Mouse (Mus musculus) gastrocnemius, adult 2 months (tissue): Measurements from ENCODE around the gene Fam193b. TPM values are rescaled to one million over a fixed set of nuclear protein-coding genes. Genes with fewer than 3 reads are reported as not detected.

Experiments
- DNase-seq: peaks from one replicate; pipeline ENCODE4 v3.0.0; 2022
- H3K27ac ChIP-seq: fragments of 200-600 bp; 2 replicates; pipeline ENCODE4 v1.8.1; 2022; ENCODE audit warnings: mild to moderate bottlenecking
- H3K4me3 ChIP-seq: fragments of 200-600 bp; 2 replicates; pipeline ENCODE4 v1.8.1; 2022; ENCODE audit warnings: mild to moderate bottlenecking, moderate library complexity
- CTCF ChIP-seq: fragments of 200-600 bp; IDR thresholded peaks from 2 replicates; pipeline ENCODE4 v1.8.1; 2022; ENCODE audit warnings: antibody characterized with exemption, mild to moderate bottlenecking, moderate library complexity
- intact Hi-C: fragments of 180-260 bp; cut with DNase I; formaldehyde crosslinking; loops from one replicate; pipeline ENCODE4 v1.15.1; 2025
- microRNA-seq: library from miRNA; unstranded; fragments of <30 nt; microRNA quantifications from one replicate; pipeline ENCODE4 v1.2.0, GENCODE M21; 2021
- total RNA-seq, 2 experiments: library from RNA; stranded (reverse); gene quantifications; 2 replicates each; pipeline ENCODE4 v1.2.3; 2021

The Fam193b gene
- total RNA-seq, 2 experiments from 2014 or later = 14.4 to 16.6 TPM

GRCm38 (mm10) chr13:55500575-55500974 lies 70.3 kb downstream of the Fam193b start:
- Histone ChIP-seq H3K4me3 (no peak overlapping the region), H3K27ac (no peak overlapping the region)
- intact Hi-C loops = no loop called here
- no peak for DNase-seq
- TF ChIP-seq CTCF = no peak

DNA sequence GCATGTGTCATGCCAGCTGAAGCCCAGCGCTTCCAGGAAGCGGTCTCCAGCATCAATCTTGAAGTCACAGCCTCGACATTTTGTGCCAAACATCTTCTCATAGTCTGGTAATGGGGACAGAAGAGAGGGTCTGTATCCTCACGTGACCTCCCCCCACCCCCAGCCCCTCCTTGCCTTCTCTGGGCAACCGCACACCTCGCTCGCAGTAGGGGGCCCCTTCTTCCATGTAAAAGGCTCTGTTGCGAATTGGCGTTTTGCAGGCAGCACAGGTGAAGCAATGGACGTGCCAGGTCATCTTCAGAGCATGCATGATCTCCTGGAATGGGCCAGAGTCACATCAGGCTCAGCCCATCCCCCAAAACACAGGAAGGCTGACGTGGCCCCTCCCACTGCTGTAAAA lies 72.0 kb downstream of the Fam193b start:
- DNase-seq = no peak
- no peak overlapping the region for H3K27ac ChIP-seq

DNA sequence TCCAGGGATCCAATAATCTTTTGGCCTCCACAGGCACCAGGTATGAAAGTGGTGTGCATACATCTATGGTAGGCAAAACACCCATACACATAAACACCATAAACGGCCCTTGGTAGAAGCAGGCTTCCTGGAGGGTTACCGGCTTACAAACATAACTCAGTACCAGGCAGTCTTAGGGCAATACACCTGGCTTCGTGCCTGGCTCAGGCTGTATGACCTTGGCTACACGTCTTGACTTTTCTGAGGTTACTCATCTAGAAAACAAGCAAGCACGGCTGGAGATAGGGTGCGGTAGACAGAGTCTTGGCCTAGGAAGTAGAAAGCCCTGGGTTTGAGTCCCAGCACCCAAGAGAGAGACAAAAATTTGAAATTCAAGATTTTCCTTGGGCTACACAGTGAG lies 74.3 kb downstream of the Fam193b start:
- Histone ChIP-seq H3K27ac (peak overlapping the region; percentile 78), H3K4me3 (no peak overlapping the region)
- intact Hi-C loops = no loop called here
- no peak for TF ChIP-seq CTCF
- peak; percentile 71 for DNase-seq

More for the DNA sequence above, 72.0 kb downstream of the Fam193b start:
- no peak overlapping the region for H3K4me3 ChIP-seq
- intact Hi-C loops = no loop called here
- no peak for TF ChIP-seq CTCF

DNA sequence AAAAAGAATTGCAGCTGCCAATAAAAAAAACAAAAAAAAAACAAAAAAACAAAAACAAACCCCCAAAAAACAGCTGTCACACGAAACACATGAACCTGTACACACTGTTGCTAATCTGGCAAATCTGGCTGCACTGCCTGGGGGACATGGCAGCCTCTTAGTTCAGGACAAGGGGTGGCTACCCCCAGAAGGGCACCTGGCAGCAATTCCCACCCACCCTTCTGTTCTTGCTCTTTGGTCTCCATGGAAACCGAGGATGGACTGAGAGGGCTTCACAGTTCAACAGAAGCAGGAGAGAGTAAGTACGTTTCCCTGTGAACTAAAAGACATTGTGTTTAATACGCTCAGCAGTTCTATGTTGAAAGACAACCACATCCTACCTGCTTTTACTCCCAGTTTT lies 75.2 kb downstream of the Fam193b start:
- H3K4me3 ChIP-seq = peak overlapping the region; percentile 24; the same call in 1 of the 2 replicates
- intact Hi-C loops = loop anchor here (2.0 kb wide), 1 partner anchor 17 kb away; the partner anchor contains the start of gene Pdlim7
- peak overlapping the region; percentile 78 for H3K27ac ChIP-seq
- no peak for DNase-seq
- TF ChIP-seq CTCF = no peak

- Histone ChIP-seq H3K27ac (peak overlapping the region; percentile 78), H3K4me3 (no peak overlapping the region)
- DNase-seq = peak; percentile 84
- intact Hi-C loops = loop anchor here (2.0 kb wide), 1 partner anchor 18 kb away; the partner anchor contains the start of gene Pdlim7
- TF ChIP-seq CTCF = no peak
Measured at GRCm38 (mm10) chr13:55494883-55495621, 75.9 kb downstream of the Fam193b start.

- Histone ChIP-seq H3K4me3 (no peak overlapping the region), H3K27ac (peak overlapping the region; percentile 78; the same call in 1 of the 2 replicates)
- intact Hi-C loops = loop anchor here (2.0 kb wide), 1 partner anchor 19 kb away; the partner anchor contains the start of gene Pdlim7
- no peak for TF ChIP-seq CTCF
- DNase-seq = no peak
Measured at GRCm38 (mm10) chr13:55494257-55494656, 76.7 kb downstream of the Fam193b start.

Small RNA genes lying within 50 kb of the gene (microRNA-seq; reads per million reads assigned to microRNA genes)
- gene Mir6945 = 3.6 reads per million

Other genes starting within 250 kb of the Fam193b start
- gene Rab24, start 249.2 kb downstream of the Fam193b start, total RNA-seq = 10 to 100 TPM; 29.2 to 33.5 TPM
- gene Mxd3, start 241.3 kb downstream of the Fam193b start, total RNA-seq = not detected
- gene Lman2, start 208.3 kb downstream of the Fam193b start, total RNA-seq = 10 to 100 TPM; 36.7 to 42.3 TPM
- under 1 TPM in 1 of 2 experiments, not detected in 1; 0.20 TPM for gene Rgs14, start 201.4 kb downstream of the Fam193b start, total RNA-seq
- gene Slc34a1, start 172.9 kb downstream of the Fam193b start, total RNA-seq = not detected
- not detected for gene Pfn3, start 155.9 kb downstream of the Fam193b start, total RNA-seq
- gene F12, start 144.3 kb downstream of the Fam193b start, total RNA-seq = not detected
- 1 to 10 TPM; 9.6 to 10.0 TPM for gene Grk6, start 126.0 kb downstream of the Fam193b start, total RNA-seq
- under 1 TPM; 0.18 to 0.22 TPM for gene Prr7, start 106.9 kb downstream of the Fam193b start, total RNA-seq
- gene Dbn1, start 83.0 kb downstream of the Fam193b start, total RNA-seq = 1 to 10 TPM; 4.9 to 7.7 TPM
- gene Pdlim7, start 57.4 kb downstream of the Fam193b start, total RNA-seq = 100 to 1,000 TPM; 424 to 537 TPM
- 1 to 10 TPM in 1 of 2 experiments, under 1 TPM in 1; 0.77 to 1.5 TPM for gene Dok3, start 41.8 kb downstream of the Fam193b start, total RNA-seq
- gene Ddx41, start 34.5 kb downstream of the Fam193b start, total RNA-seq = 10 to 100 TPM; 10.6 to 11.5 TPM
- gene Tmed9, start 2.6 kb upstream of the Fam193b start, total RNA-seq = 10 to 100 TPM; 53.3 to 77.0 TPM
- 1 to 10 TPM; 5.9 to 7.1 TPM for gene B4galt7, start 28.8 kb upstream of the Fam193b start, total RNA-seq
- gene Caml, start 51.9 kb upstream of the Fam193b start, total RNA-seq = 1 to 10 TPM; 9.7 to 9.9 TPM
- 10 to 100 TPM; 20.9 to 26.9 TPM for gene Ddx46, start 63.9 kb upstream of the Fam193b start, total RNA-seq
- 10 to 100 TPM; 29.4 to 33.2 TPM for gene B230219D22Rik, start 122.0 kb upstream of the Fam193b start, total RNA-seq
- 10 to 100 TPM; 33.3 to 34.4 TPM for gene Txndc15, start 143.5 kb upstream of the Fam193b start, total RNA-seq
- 10 to 100 TPM; 18.2 to 25.7 TPM for gene Pcbd2, start 156.2 kb upstream of the Fam193b start, total RNA-seq
- gene Catsper3, start 213.4 kb upstream of the Fam193b start, total RNA-seq = under 1 TPM; 0.23 to 0.39 TPM